Mouse (Mus musculus): ENCODE data around the gene Rpl11. TPM values are rescaled to one million over a fixed set of nuclear protein-coding genes. Genes with fewer than 3 reads are reported as not detected.
"Not testable (repeated sequence)": the region's sequence is repeated elsewhere in the genome, so short reads cannot be mapped to it uniquely, and the experiment has no call there.

Gene Rpl11
- polyA plus RNA-seq, 1 experiment from 2014 or later, result 294 TPM

- no peak for ATAC-seq (ENCODE audit: low FRiP score, low read depth)
Observed at GRCm38 (mm10) chr4:135986301-135986942, 66.8 kb downstream of the Rpl11 start.

GRCm38 (mm10) chr4:135985769-135986168 lies 67.5 kb downstream of the Rpl11 start:
- Histone ChIP-seq H3K27me3 (no peaks in the 10 kb centered on the region), H3K27ac (replicated peaks) (no peak overlapping the region), H3K9ac (replicated peaks) (peak overlapping the region; percentile 95; the same call in 1 of the 2 replicates), H3K36me3 (peaks cover 39% of the 10 kb centered on the region), H3K9me3 (no peaks in the 10 kb centered on the region), H3K4me2 (replicated peaks) (peak overlapping the region; percentile 84), H3K4me3 (peak overlapping the region; percentile 97), H3K4me1 (peaks cover 24% of the 10 kb centered on the region)
- no peak for ATAC-seq (ENCODE audit: low FRiP score, low read depth)
- WGBS, result 91% methylated on average over 7 of the region's 7 CpGs

More at GRCm38 (mm10) chr4:135986301-135986942, 66.8 kb downstream of the Rpl11 start:
- H3K9ac ChIP-seq (replicated peaks), result peak overlapping the region; percentile 95
- no peaks in the 10 kb centered on the region for H3K27me3 ChIP-seq
- WGBS, result 10% methylated on average over 23 of the region's 23 CpGs
- H3K4me1 ChIP-seq, result peaks cover 24% of the 10 kb centered on the region
- H3K27ac ChIP-seq (replicated peaks), result peak overlapping the region; percentile 80
- peak overlapping the region; percentile 84 for H3K4me2 ChIP-seq (replicated peaks)
- peak overlapping the region; percentile 97 for H3K4me3 ChIP-seq
- H3K36me3 ChIP-seq, result peaks cover 36% of the 10 kb centered on the region
- H3K9me3 ChIP-seq, result no peaks in the 10 kb centered on the region

GRCm38 (mm10) chr4:135985193-135985592 lies 68.0 kb downstream of the Rpl11 start:
- peaks cover 24% of the 10 kb centered on the region for H3K4me1 ChIP-seq
- no peaks in the 10 kb centered on the region for H3K9me3 ChIP-seq
- peaks cover 41% of the 10 kb centered on the region for H3K36me3 ChIP-seq
- no peak for ATAC-seq (ENCODE audit: low FRiP score, low read depth)
- no peak overlapping the region for H3K4me2 ChIP-seq (replicated peaks)
- H3K27me3 ChIP-seq, result no peaks in the 10 kb centered on the region
- WGBS, result 93% methylated on average over 5 of the region's 5 CpGs
- no peak overlapping the region for H3K9ac ChIP-seq (replicated peaks)
- H3K27ac ChIP-seq (replicated peaks), result no peak overlapping the region
- no peak overlapping the region for H3K4me3 ChIP-seq

- Histone ChIP-seq H3K4me1 (peaks cover 24% of the 10 kb centered on the region), H3K36me3 (peaks cover 41% of the 10 kb centered on the region), H3K27me3 (no peaks in the 10 kb centered on the region), H3K4me2 (replicated peaks) (no peak overlapping the region), H3K27ac (replicated peaks) (no peak overlapping the region), H3K9me3 (no peaks in the 10 kb centered on the region), H3K4me3 (no peak overlapping the region), H3K9ac (replicated peaks) (no peak overlapping the region)
- 89% methylated on average over 5 of the region's 5 CpGs for WGBS
- ATAC-seq (ENCODE audit: low FRiP score, low read depth), result no peak
Observed at GRCm38 (mm10) chr4:135984556-135984955, 68.7 kb downstream of the Rpl11 start.

GRCm38 (mm10) chr4:135981524-135982063 lies 71.6 kb downstream of the Rpl11 start:
- peaks cover 57% of the 10 kb centered on the region for H3K36me3 ChIP-seq
- WGBS, result 85% methylated on average over 7 of the region's 7 CpGs

GRCm38 (mm10) chr4:135980223-135980622 lies 73.0 kb downstream of the Rpl11 start:
- H3K4me1 ChIP-seq; H3K9me3 ChIP-seq; H3K4me3 ChIP-seq; H3K27ac ChIP-seq (replicated peaks); H3K9ac ChIP-seq (replicated peaks); ATAC-seq (ENCODE audit: low FRiP score, low read depth); H3K4me2 ChIP-seq (replicated peaks); H3K27me3 ChIP-seq: not testable (repeated sequence)
- WGBS, result 98% methylated on average over 5 of the region's 5 CpGs
- H3K36me3 ChIP-seq, result peaks cover 68% of the 10 kb centered on the region

More at GRCm38 (mm10) chr4:135981524-135982063, 71.6 kb downstream of the Rpl11 start:
- no peak overlapping the region for H3K9ac ChIP-seq (replicated peaks)
- no peak overlapping the region for H3K27ac ChIP-seq (replicated peaks)
- no peaks in the 10 kb centered on the region for H3K9me3 ChIP-seq
- no peaks in the 10 kb centered on the region for H3K27me3 ChIP-seq
- no peak overlapping the region for H3K4me3 ChIP-seq
- no peak overlapping the region for H3K4me2 ChIP-seq (replicated peaks)
- H3K4me1 ChIP-seq, result peaks cover 15% of the 10 kb centered on the region
- no peak for ATAC-seq (ENCODE audit: low FRiP score, low read depth)

Other genes with a start within 250 kb of the Rpl11 start
- 351 and 371 TPM in 2 replicates for gene Srsf10, start 197.7 kb downstream of the Rpl11 start, polyA plus RNA-seq (2016; fragmentation: Nextera tagmentation; extraction: Ambion mirVana)
- gene Pnrc2, start 179.6 kb downstream of the Rpl11 start, polyA plus RNA-seq (2016; fragmentation: Nextera tagmentation; extraction: Ambion mirVana), result 189 and 199 TPM in 2 replicates
- gene Cnr2, start 158.0 kb downstream of the Rpl11 start, polyA plus RNA-seq (2016; fragmentation: Nextera tagmentation; extraction: Ambion mirVana), result 0.13 and 0.27 TPM in 2 replicates
- 50.6 and 54.7 TPM in 2 replicates for gene Fuca1, start 132.7 kb downstream of the Rpl11 start, polyA plus RNA-seq (2016; fragmentation: Nextera tagmentation; extraction: Ambion mirVana)
- gene Hmgcl, start 107.0 kb downstream of the Rpl11 start, polyA plus RNA-seq (2016; fragmentation: Nextera tagmentation; extraction: Ambion mirVana), result 52.7 and 54.1 TPM in 2 replicates
- 32.1 and 32.8 TPM in 2 replicates for gene Gale, start 89.7 kb downstream of the Rpl11 start, polyA plus RNA-seq (2016; fragmentation: Nextera tagmentation; extraction: Ambion mirVana)
- gene Lypla2, start 80.8 kb downstream of the Rpl11 start, polyA plus RNA-seq (2016; fragmentation: Nextera tagmentation; extraction: Ambion mirVana), result 162 and 163 TPM in 2 replicates
- 56.0 and 58.3 TPM in 2 replicates for gene Pithd1, start 66.2 kb downstream of the Rpl11 start, polyA plus RNA-seq (2016; fragmentation: Nextera tagmentation; extraction: Ambion mirVana)
- 34.2 and 36.1 TPM in 2 replicates for gene Eloa, start 31.7 kb downstream of the Rpl11 start, polyA plus RNA-seq (2016; fragmentation: Nextera tagmentation; extraction: Ambion mirVana)
- gene Id3, start 90.1 kb upstream of the Rpl11 start, polyA plus RNA-seq (2016; fragmentation: Nextera tagmentation; extraction: Ambion mirVana), result 355 and 390 TPM in 2 replicates
- gene E2f2, start 119.0 kb upstream of the Rpl11 start, polyA plus RNA-seq (2016; fragmentation: Nextera tagmentation; extraction: Ambion mirVana), result 10.0 and 10.7 TPM in 2 replicates
- 8.2 and 8.9 TPM in 2 replicates for gene Asap3, start 152.9 kb upstream of the Rpl11 start, polyA plus RNA-seq (2016; fragmentation: Nextera tagmentation; extraction: Ambion mirVana)
- gene Tcea3, start 194.3 kb upstream of the Rpl11 start, polyA plus RNA-seq (2016; fragmentation: Nextera tagmentation; extraction: Ambion mirVana), result 2.3 and 3.5 TPM in 2 replicates
- gene Zfp46, start 231.3 kb upstream of the Rpl11 start, polyA plus RNA-seq (2016; fragmentation: Nextera tagmentation; extraction: Ambion mirVana), result 38.4 and 40.5 TPM in 2 replicates

Data from midbrain, embryonic 12.5 days (tissue).